Mouse (Mus musculus): ENCODE results near the gene Spcs3. TPM values are rescaled to one million over a fixed set of nuclear protein-coding genes. Genes with fewer than 3 reads are reported as not detected.

Spcs3 gene
- 80.2 and 82.6 TPM in 2 replicates for polyA plus RNA-seq (2014; fragmentation: Nextera tagmentation; extraction: Ambion mirVana)

GRCm38 (mm10) chr8:54529382-54530296 is at the start of gene Spcs3, which contains the start of gene Asb5:
Gene Spcs3 (minus strand): TSS chr8:54529998.
Gene Asb5 (plus strand): TSS chr8:54529580.
- DNase-seq (ENCODE audit: low spot score) = peak; percentile 98
- H3K4me3 ChIP-seq (ENCODE audit: low read depth, low read length) = peak within 1 kb of the TSS; percentile 94
- peak within 1 kb of the TSS; percentile 70; the same call in 1 of the 2 replicates for H3K27ac ChIP-seq (ENCODE audit: low read depth, low read length)
- peak within 1 kb of the TSS; percentile 55 for H3K4me2 ChIP-seq (replicated peaks; ENCODE audit: low read depth, low read length)
- no peaks in the 10 kb centered on the region for H3K9me3 ChIP-seq (ENCODE audit: control insufficient read depth, low read length)
- ATAC-seq (ENCODE audit: low FRiP score) = peak; percentile 95
- H3K36me3 ChIP-seq (ENCODE audit: control insufficient read depth, insufficient read depth, low read length) = no peaks in the 10 kb centered on the region
- no peaks in the 10 kb centered on the region for H3K4me1 ChIP-seq (replicated peaks; ENCODE audit: control insufficient read depth, insufficient read depth, low read length)
- under 1% methylated on average over 76 of the region's 89 CpGs for whole genome bisulfite sequencing
- H3K9ac ChIP-seq (ENCODE audit: low read depth, low read length) = peak within 1 kb of the TSS; percentile 87
- H3K27me3 ChIP-seq (ENCODE audit: control insufficient read depth, insufficient read depth, low read length) = no peaks in the 10 kb centered on the region

DNA sequence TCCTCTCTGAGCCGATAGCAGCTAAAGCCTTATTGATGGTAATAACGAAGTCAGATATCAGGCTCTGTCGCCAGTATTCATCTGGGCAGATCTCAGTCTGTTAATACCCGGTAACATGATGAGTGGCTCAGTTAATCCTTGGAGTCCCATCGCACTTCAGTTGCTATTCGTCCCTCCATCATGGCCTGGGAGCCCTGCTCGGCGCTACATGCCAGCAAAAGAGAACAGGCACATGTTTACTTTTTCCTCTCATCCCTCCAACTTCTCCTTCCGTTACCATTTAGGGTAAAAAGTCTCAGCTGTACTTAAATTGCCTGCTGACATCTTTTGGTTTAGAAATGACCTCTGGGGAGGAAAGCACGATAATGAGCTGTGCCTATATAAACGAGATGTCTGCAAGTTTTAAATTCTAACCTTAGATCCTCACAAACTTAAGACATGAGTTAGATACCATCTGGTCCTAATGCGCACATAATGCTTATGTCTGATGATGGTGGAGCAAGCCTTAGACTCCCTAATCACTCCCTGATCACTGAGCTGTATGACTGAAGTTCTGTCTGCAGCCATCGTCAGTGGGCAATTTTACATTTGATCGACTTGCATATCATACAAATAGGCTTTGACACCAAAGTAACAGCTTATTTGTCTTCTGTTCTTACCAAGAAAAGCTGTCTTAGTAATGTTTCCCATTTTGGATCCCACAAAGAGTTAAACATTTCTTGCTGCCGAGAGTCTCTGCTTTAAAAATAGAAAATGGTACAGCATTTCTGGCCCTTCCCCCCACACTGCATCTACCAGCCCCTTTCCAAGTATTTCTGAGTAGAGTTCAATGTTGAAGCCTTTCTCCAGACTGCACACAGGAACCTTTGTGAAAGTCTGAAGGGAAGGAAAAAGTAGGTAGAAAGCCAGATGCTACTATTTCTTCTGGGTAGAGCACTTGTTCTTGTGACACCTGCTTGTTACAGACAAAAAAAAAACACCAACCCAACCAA is 41.1 kb upstream of the Spcs3 start:
- no peaks in the 10 kb centered on the region for H3K9me3 ChIP-seq (ENCODE audit: control insufficient read depth, low read length)
- 79% methylated on average over 15 of the region's 15 CpGs for WGBS
- no peak overlapping the region for H3K4me3 ChIP-seq (ENCODE audit: low read depth, low read length)
- H3K9ac ChIP-seq (ENCODE audit: low read depth, low read length) = no peak overlapping the region
- ATAC-seq (ENCODE audit: low FRiP score) = no peak
- H3K4me2 ChIP-seq (replicated peaks; ENCODE audit: low read depth, low read length) = no peak overlapping the region
- no peaks in the 10 kb centered on the region for H3K4me1 ChIP-seq (replicated peaks; ENCODE audit: control insufficient read depth, insufficient read depth, low read length)
- H3K36me3 ChIP-seq (ENCODE audit: control insufficient read depth, insufficient read depth, low read length) = no peaks in the 10 kb centered on the region
- no peak overlapping the region for H3K27ac ChIP-seq (ENCODE audit: low read depth, low read length)
- H3K27me3 ChIP-seq (ENCODE audit: control insufficient read depth, insufficient read depth, low read length) = no peaks in the 10 kb centered on the region
- DNase-seq (ENCODE audit: low spot score) = no peak

DNA sequence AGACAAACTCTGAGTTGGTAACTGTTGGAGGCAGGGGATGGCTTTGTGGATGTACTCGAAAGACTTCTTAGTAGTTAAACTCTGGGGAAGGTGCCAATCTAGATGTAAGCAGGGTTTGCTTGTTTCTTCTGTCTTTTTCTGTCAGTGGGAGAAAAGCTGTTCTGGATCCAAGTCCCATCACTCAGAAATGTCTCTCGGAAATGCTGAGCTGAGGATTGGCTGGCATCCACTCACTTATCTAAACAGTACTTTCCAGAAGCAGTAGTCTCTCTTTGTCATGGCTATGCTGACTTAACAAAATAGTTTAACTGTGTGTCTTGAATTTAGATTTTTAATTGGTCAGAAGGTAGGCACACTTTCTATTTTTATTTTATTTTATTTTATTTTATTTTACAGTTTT is 37.4 kb upstream of the Spcs3 start:
- no peak overlapping the region for H3K4me3 ChIP-seq (ENCODE audit: low read depth, low read length)
- H3K27ac ChIP-seq (ENCODE audit: low read depth, low read length) = no peak overlapping the region
- no peaks in the 10 kb centered on the region for H3K9me3 ChIP-seq (ENCODE audit: control insufficient read depth, low read length)
- no peaks in the 10 kb centered on the region for H3K36me3 ChIP-seq (ENCODE audit: control insufficient read depth, insufficient read depth, low read length)
- no peak overlapping the region for H3K9ac ChIP-seq (ENCODE audit: low read depth, low read length)
- H3K27me3 ChIP-seq (ENCODE audit: control insufficient read depth, insufficient read depth, low read length) = no peaks in the 10 kb centered on the region
- no peak overlapping the region for H3K4me2 ChIP-seq (replicated peaks; ENCODE audit: low read depth, low read length)
- DNase-seq (ENCODE audit: low spot score) (no peak), ATAC-seq (ENCODE audit: low FRiP score) (no peak)
- WGBS = 74% methylated on average over 2 of the region's 2 CpGs
- H3K4me1 ChIP-seq (replicated peaks; ENCODE audit: control insufficient read depth, insufficient read depth, low read length) = no peaks in the 10 kb centered on the region

- 88% methylated on average over 7 of the region's 7 CpGs for WGBS
- H3K27me3 ChIP-seq (ENCODE audit: control insufficient read depth, insufficient read depth, low read length) = no peaks in the 10 kb centered on the region
- H3K9ac ChIP-seq (ENCODE audit: low read depth, low read length) = no peak overlapping the region
- ATAC-seq (ENCODE audit: low FRiP score) (no peak), DNase-seq (ENCODE audit: low spot score) (no peak)
- no peaks in the 10 kb centered on the region for H3K36me3 ChIP-seq (ENCODE audit: control insufficient read depth, insufficient read depth, low read length)
- H3K27ac ChIP-seq (ENCODE audit: low read depth, low read length) = no peak overlapping the region
- no peaks in the 10 kb centered on the region for H3K4me1 ChIP-seq (replicated peaks; ENCODE audit: control insufficient read depth, insufficient read depth, low read length)
- no peak overlapping the region for H3K4me3 ChIP-seq (ENCODE audit: low read depth, low read length)
- no peak overlapping the region for H3K4me2 ChIP-seq (replicated peaks; ENCODE audit: low read depth, low read length)
- H3K9me3 ChIP-seq (ENCODE audit: control insufficient read depth, low read length) = no peaks in the 10 kb centered on the region
Measured at GRCm38 (mm10) chr8:54565603-54566260, 35.9 kb upstream of the Spcs3 start.

GRCm38 (mm10) chr8:54565181-54565580 is 35.4 kb upstream of the Spcs3 start:
- H3K9ac ChIP-seq (ENCODE audit: low read depth, low read length) = no peak overlapping the region
- WGBS = 93% methylated on average over 1 of the region's 1 CpGs
- ATAC-seq (ENCODE audit: low FRiP score) = no peak
- no peaks in the 10 kb centered on the region for H3K27me3 ChIP-seq (ENCODE audit: control insufficient read depth, insufficient read depth, low read length)
- no peaks in the 10 kb centered on the region for H3K36me3 ChIP-seq (ENCODE audit: control insufficient read depth, insufficient read depth, low read length)
- H3K4me3 ChIP-seq (ENCODE audit: low read depth, low read length) = no peak overlapping the region
- no peaks in the 10 kb centered on the region for H3K4me1 ChIP-seq (replicated peaks; ENCODE audit: control insufficient read depth, insufficient read depth, low read length)
- H3K4me2 ChIP-seq (replicated peaks; ENCODE audit: low read depth, low read length) = no peak overlapping the region
- H3K27ac ChIP-seq (ENCODE audit: low read depth, low read length) = no peak overlapping the region
- H3K9me3 ChIP-seq (ENCODE audit: control insufficient read depth, low read length) = no peaks in the 10 kb centered on the region
- no peak for DNase-seq (ENCODE audit: low spot score)

GRCm38 (mm10) chr8:54562137-54562536 is 32.3 kb upstream of the Spcs3 start:
- ATAC-seq (ENCODE audit: low FRiP score) = no peak
- Histone ChIP-seq H3K4me2 (replicated peaks; ENCODE audit: low read depth, low read length) (no peak overlapping the region), H3K36me3 (ENCODE audit: control insufficient read depth, insufficient read depth, low read length) (no peaks in the 10 kb centered on the region), H3K4me1 (replicated peaks; ENCODE audit: control insufficient read depth, insufficient read depth, low read length) (no peaks in the 10 kb centered on the region), H3K9ac (ENCODE audit: low read depth, low read length) (no peak overlapping the region), H3K27ac (ENCODE audit: low read depth, low read length) (no peak overlapping the region), H3K4me3 (ENCODE audit: low read depth, low read length) (no peak overlapping the region), H3K27me3 (ENCODE audit: control insufficient read depth, insufficient read depth, low read length) (no peaks in the 10 kb centered on the region), H3K9me3 (ENCODE audit: control insufficient read depth, low read length) (no peaks in the 10 kb centered on the region)
- 84% methylated on average over 4 of the region's 4 CpGs for WGBS
- DNase-seq (ENCODE audit: low spot score) = no peak

GRCm38 (mm10) chr8:54554921-54555320 is 25.1 kb upstream of the Spcs3 start:
- Histone ChIP-seq H3K4me2 (replicated peaks; ENCODE audit: low read depth, low read length) (no peak overlapping the region), H3K4me1 (replicated peaks; ENCODE audit: control insufficient read depth, insufficient read depth, low read length) (no peaks in the 10 kb centered on the region), H3K9me3 (ENCODE audit: control insufficient read depth, low read length) (no peaks in the 10 kb centered on the region), H3K9ac (ENCODE audit: low read depth, low read length) (no peak overlapping the region), H3K4me3 (ENCODE audit: low read depth, low read length) (no peak overlapping the region), H3K27me3 (ENCODE audit: control insufficient read depth, insufficient read depth, low read length) (no peaks in the 10 kb centered on the region), H3K27ac (ENCODE audit: low read depth, low read length) (no peak overlapping the region), H3K36me3 (ENCODE audit: control insufficient read depth, insufficient read depth, low read length) (no peaks in the 10 kb centered on the region)
- WGBS = 85% methylated on average over 2 of the region's 2 CpGs
- no peak for ATAC-seq (ENCODE audit: low FRiP score)
- no peak for DNase-seq (ENCODE audit: low spot score)

DNA sequence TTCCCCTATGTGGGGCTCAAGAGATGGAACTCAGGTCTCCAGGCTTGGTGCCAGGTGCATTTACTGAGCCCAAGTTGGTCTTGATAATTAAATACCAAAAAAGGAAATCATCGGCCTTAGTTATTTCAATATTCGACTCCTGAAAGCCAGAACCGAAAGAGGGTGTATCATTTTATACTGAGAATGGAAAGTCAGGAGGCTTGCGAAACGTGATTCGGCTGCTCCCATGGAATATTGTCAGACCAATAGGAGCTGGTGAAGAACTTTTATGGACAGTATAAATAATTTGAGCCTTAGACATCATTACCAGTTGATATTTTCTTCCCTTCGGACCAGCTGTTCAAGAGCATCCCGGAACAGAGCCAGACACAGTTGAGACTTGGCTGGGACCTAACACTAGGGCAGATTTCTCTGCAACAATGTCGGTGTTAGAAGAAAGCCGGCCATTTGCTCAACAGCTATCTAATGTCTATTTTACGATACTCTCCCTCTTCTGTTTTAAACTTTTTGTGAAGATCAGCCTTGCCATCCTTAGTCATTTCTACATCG is 20.3 kb upstream of the Spcs3 start:
- Histone ChIP-seq H3K27ac (ENCODE audit: low read depth, low read length) (no peak overlapping the region), H3K4me2 (replicated peaks; ENCODE audit: low read depth, low read length) (no peak overlapping the region), H3K4me1 (replicated peaks; ENCODE audit: control insufficient read depth, insufficient read depth, low read length) (no peaks in the 10 kb centered on the region), H3K36me3 (ENCODE audit: control insufficient read depth, insufficient read depth, low read length) (no peaks in the 10 kb centered on the region), H3K4me3 (ENCODE audit: low read depth, low read length) (no peak overlapping the region), H3K9me3 (ENCODE audit: control insufficient read depth, low read length) (no peaks in the 10 kb centered on the region), H3K27me3 (ENCODE audit: control insufficient read depth, insufficient read depth, low read length) (no peaks in the 10 kb centered on the region), H3K9ac (ENCODE audit: low read depth, low read length) (no peak overlapping the region)
- DNase-seq (ENCODE audit: low spot score) = no peak
- ATAC-seq (ENCODE audit: low FRiP score) = no peak
- 94% methylated on average over 12 of the region's 12 CpGs for WGBS

All from hindbrain, embryonic 11.5 days (tissue).